Mouse (Mus musculus) myocyte (in vitro differentiated cells): ENCODE measurements at regions not wholly inside any gene's neighbourhood (a gene's known extent, or its start where the extent isn't known, plus 50 kb on each side); places are given as distances from the start of the nearest gene placed in this dataset.

ENCODE experiments used
- H3K27me3 ChIP-seq: one replicate; pipeline ENCODE4 v1.6.1; 2011; ENCODE audit not compliant: control insufficient read depth, insufficient read depth, insufficient read length
- H3K36me3 ChIP-seq: one replicate; pipeline ENCODE4 v1.6.1; 2011; ENCODE audit not compliant: control insufficient read depth, insufficient read depth
- H3K4me2 ChIP-seq: one replicate; pipeline ENCODE4 v1.6.1; 2011; ENCODE audit warnings: low read depth, control low read depth
- H3K4me3 ChIP-seq: one replicate; pipeline ENCODE4 v1.5.1; 2011; ENCODE audit warnings: mild to moderate bottlenecking, control low read depth, moderate library complexity
- H3K79me2 ChIP-seq: one replicate; pipeline ENCODE4 v1.6.1; 2011; ENCODE audit not compliant: control insufficient read depth, insufficient read depth
- H3ac ChIP-seq: one replicate; pipeline ENCODE4 v1.6.1; 2011; ENCODE audit not compliant: control insufficient read depth, insufficient read length
- CEBPB ChIP-seq: IDR thresholded peaks from 2 replicates; pipeline ENCODE4 v1.6.1; 2011; ENCODE audit warnings: mild to moderate bottlenecking, moderate library complexity; ENCODE audit not compliant: poor library complexity, insufficient read depth, severe bottlenecking
- E2F4 ChIP-seq: IDR thresholded peaks from one replicate; pipeline ENCODE4 v1.6.1; 2011; ENCODE audit warnings: mild to moderate bottlenecking, control low read depth, moderate library complexity; ENCODE audit not compliant: insufficient read depth
- MAX ChIP-seq: IDR thresholded peaks from one replicate; pipeline ENCODE4 v1.6.1; 2011; ENCODE audit warnings: low read depth, mild to moderate bottlenecking, control low read depth
- MYOD1 ChIP-seq, 3 experiments: IDR thresholded peaks; one replicate each; pipeline ENCODE4 v1.6.1; 2011; ENCODE audit warnings: control low read depth in 2 of 3, low read depth in 2 of 3, mild to moderate bottlenecking in 2 of 3, moderate library complexity in 1 of 3; ENCODE audit not compliant: insufficient read length in 2 of 3, control insufficient read depth in 1 of 3
- MYOG ChIP-seq, 3 experiments: IDR thresholded peaks; one replicate each; pipeline ENCODE4 v1.6.1; 2011; ENCODE audit warnings: control low read depth in 2 of 3, low read depth in 2 of 3, mild to moderate bottlenecking in 2 of 3; ENCODE audit not compliant: insufficient read length in 2 of 3, control insufficient read depth in 1 of 3, insufficient read depth in 1 of 3
- POLR2A ChIP-seq: IDR thresholded peaks from one replicate; pipeline ENCODE4 v1.6.1; 2011; ENCODE audit warnings: low read depth, mild to moderate bottlenecking, control low read depth, moderate library complexity; ENCODE audit not compliant: insufficient read length
- POLR2AphosphoS2 ChIP-seq: IDR thresholded peaks from one replicate; pipeline ENCODE4 v1.6.1; 2011; ENCODE audit warnings: low read depth, control low read depth; ENCODE audit not compliant: insufficient read length
- REST ChIP-seq: IDR thresholded peaks from one replicate; pipeline ENCODE4 v1.6.1; 2011; ENCODE audit warnings: mild to moderate bottlenecking, control low read depth, moderate library complexity; ENCODE audit not compliant: insufficient read depth, insufficient read length
- SRF ChIP-seq: IDR thresholded peaks from one replicate; pipeline ENCODE4 v1.6.1; 2011; ENCODE audit warnings: low read depth; ENCODE audit not compliant: control insufficient read depth, insufficient read length
- TCF12 ChIP-seq: IDR thresholded peaks from one replicate; pipeline ENCODE4 v1.6.1; 2011; ENCODE audit warnings: mild to moderate bottlenecking, control low read depth; ENCODE audit not compliant: poor library complexity, insufficient read depth, severe bottlenecking
- TCF3 ChIP-seq: IDR thresholded peaks from one replicate; pipeline ENCODE4 v1.6.1; 2011; ENCODE audit warnings: low read depth, control low read depth; ENCODE audit not compliant: insufficient read length
- USF1 ChIP-seq: IDR thresholded peaks from one replicate; pipeline ENCODE4 v1.6.1; 2011; ENCODE audit warnings: low read depth, mild to moderate bottlenecking, control low read depth, moderate library complexity

DNA sequence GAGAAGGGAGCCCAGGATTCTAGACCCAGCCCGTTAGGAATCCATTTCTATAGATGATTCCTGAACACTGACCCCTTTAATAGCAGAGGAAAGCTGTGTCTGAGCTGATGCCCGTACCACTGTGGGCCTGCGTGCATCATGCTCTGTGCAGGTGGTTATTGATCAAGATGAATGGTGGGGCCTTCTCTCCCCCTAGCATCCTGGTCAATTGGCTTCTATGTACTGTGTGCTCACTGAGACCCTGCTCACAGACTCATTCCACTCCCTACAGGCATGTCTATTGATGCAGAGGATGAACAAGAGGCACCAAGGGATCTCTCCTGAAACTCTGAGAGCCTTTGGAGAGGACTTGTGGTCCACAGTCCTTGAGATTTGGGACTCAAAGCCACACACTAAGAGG lies 260.5 kb downstream of the Matn1 start:
- Histone ChIP-seq H3K4me2 (no peak overlapping the region), H3K4me3 (no peak overlapping the region), H3K36me3 (no peaks in the 10 kb centered on the region), H3K79me2 (no peaks in the 10 kb centered on the region), H3ac (no peak overlapping the region), H3K27me3 (no peaks in the 10 kb centered on the region)
- TF ChIP-seq SRF (no peak), REST (no peak), CEBPB (no peak), USF1 (no peak), MYOG (IDR thresholded peaks at IDR 0.05; ENCODE audit: control insufficient read depth in 1 of 3, insufficient read depth in 1 of 3, insufficient read length in 2 of 3, low read depth in 2 of 3) (no peak), POLR2A (no peak)

DNA sequence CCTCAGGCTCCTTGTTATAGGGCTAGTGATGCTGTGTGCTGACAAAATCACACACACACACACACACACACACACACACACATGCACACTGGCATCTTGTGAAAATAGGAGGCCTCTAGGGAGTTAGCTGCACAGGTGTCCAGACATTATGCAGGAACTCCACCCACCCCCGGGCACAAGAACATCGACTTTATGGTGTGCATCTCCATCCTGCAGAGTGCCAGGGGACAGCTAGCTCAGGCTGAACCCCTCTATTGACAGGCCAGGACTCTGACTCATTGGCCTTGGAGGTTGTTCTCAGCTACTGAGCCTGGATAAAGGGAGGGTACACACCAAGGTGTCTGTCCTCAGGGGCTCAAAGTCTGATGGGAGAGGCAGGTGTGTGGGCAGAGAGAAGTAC lies 260.9 kb downstream of the Matn1 start:
- Histone ChIP-seq H3K4me3 (no peak overlapping the region), H3ac (no peak overlapping the region), H3K79me2 (no peaks in the 10 kb centered on the region), H3K36me3 (no peaks in the 10 kb centered on the region), H3K27me3 (no peaks in the 10 kb centered on the region), H3K4me2 (no peak overlapping the region)
- no peak for TF ChIP-seq MYOG (IDR thresholded peaks at IDR 0.05; ENCODE audit: control insufficient read depth in 1 of 3, insufficient read depth in 1 of 3, insufficient read length in 2 of 3, low read depth in 2 of 3)
- TF ChIP-seq CEBPB = no peak
- no peak for TF ChIP-seq SRF
- TF ChIP-seq POLR2A = no peak
- no peak for TF ChIP-seq POLR2AphosphoS2
- no peak for TF ChIP-seq REST
- no peak for TF ChIP-seq USF1
- TF ChIP-seq TCF3 = no peak
- no peak for TF ChIP-seq E2F4
- TF ChIP-seq MYOD1 (IDR thresholded peaks at IDR 0.05; ENCODE audit: control insufficient read depth in 1 of 3, insufficient read length in 2 of 3, low read depth in 2 of 3) = no peak
- TF ChIP-seq MAX = no peak
- no peak for TF ChIP-seq TCF12

DNA sequence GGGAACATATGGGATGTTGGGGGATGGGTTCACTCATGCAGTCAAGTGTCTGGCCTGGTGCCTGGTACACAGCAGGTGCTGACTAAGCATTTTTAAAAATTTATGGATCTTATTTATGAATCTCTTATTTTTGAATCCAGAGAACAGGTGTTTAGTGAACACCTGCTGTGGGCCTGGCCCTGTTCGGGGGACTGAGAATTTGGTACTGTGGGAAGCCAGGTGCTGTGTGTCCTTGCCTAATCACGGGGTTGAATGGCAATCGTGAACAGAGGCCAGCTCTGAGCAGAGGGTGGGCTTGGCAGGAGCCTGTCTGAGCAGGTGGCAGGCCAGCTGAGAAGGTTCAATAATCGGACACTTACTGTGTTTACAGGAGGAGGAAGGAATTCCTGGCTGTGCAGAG lies 261.5 kb downstream of the Matn1 start:
- H3K27me3 ChIP-seq = no peaks in the 10 kb centered on the region
- H3K36me3 ChIP-seq = no peaks in the 10 kb centered on the region
- H3K4me3 ChIP-seq = no peak overlapping the region
- no peak overlapping the region for H3K4me2 ChIP-seq
- no peak overlapping the region for H3ac ChIP-seq
- no peaks in the 10 kb centered on the region for H3K79me2 ChIP-seq
- TF ChIP-seq MYOG (IDR thresholded peaks at IDR 0.05; ENCODE audit: control insufficient read depth in 1 of 3, insufficient read depth in 1 of 3, insufficient read length in 2 of 3, low read depth in 2 of 3) (no peak), TCF3 (no peak), POLR2A (no peak), MAX (no peak), E2F4 (no peak), REST (no peak), MYOD1 (IDR thresholded peaks at IDR 0.05; ENCODE audit: control insufficient read depth in 1 of 3, insufficient read length in 2 of 3, low read depth in 2 of 3) (no peak), TCF12 (no peak), SRF (no peak), CEBPB (no peak), POLR2AphosphoS2 (no peak), USF1 (no peak)

DNA sequence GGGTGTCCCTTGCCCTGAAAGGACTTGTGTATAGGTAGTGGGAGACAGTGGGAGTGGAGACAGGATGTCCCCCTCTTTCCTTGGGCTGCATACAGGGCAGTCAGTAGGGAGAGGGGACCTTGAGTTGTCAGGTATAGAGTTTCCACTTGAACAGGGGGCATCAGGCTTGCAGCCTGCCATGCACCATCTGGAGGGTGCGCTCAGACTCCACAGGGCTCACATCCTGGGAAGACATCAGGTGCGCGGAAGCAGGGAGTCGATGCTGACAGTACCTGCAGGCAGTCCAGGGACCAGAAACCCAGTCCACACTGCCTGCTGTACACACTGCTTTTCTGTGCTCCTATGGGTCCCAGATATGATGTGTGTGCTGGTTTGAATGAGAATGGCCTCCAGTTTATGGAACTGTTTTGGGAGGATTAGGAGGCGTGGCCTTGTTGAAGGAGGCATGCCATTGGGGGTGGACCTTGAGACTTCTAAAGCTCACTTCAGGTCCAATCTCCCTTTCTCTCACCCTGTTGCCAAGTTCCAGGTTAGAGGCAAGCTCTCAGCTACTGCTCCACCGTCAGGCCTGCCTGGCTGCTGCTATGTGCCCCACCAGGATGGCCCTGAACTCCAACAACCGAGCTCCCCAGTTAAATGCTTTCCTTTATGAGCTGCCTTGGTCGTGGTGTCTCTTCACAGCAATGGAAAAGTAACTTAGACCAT lies 262.1 kb downstream of the Matn1 start:
- Histone ChIP-seq H3K27me3 (no peaks in the 10 kb centered on the region), H3K4me3 (no peak overlapping the region), H3K4me2 (no peak overlapping the region), H3K79me2 (no peaks in the 10 kb centered on the region), H3ac (no peak overlapping the region), H3K36me3 (no peaks in the 10 kb centered on the region)
- TF ChIP-seq MYOD1 (IDR thresholded peaks at IDR 0.05; ENCODE audit: control insufficient read depth in 1 of 3, insufficient read length in 2 of 3, low read depth in 2 of 3) (no peak), POLR2AphosphoS2 (no peak), POLR2A (no peak), USF1 (no peak), TCF3 (no peak), SRF (no peak), CEBPB (no peak), REST (no peak), E2F4 (no peak), MAX (no peak), MYOG (IDR thresholded peaks at IDR 0.05; ENCODE audit: control insufficient read depth in 1 of 3, insufficient read depth in 1 of 3, insufficient read length in 2 of 3, low read depth in 2 of 3) (no peak), TCF12 (no peak)

DNA sequence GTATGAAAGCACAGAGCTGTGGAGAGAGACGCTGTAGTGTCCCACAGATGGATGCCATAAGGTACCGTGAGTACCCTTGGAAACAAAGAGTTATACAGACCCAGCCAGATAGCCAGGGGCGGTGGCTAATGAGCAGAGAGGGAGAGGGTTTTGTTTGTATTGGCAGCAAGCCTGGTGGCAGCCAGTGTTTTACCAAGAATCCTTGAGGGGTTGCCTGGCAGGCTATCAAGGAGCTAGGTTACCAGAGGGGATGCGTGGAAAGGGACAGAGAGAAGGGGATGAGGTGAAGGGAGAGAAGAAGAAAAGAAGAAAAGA lies 262.7 kb downstream of the Matn1 start:
- Histone ChIP-seq H3K4me3 (no peak overlapping the region), H3K4me2 (no peak overlapping the region), H3K79me2 (no peaks in the 10 kb centered on the region), H3K27me3 (no peaks in the 10 kb centered on the region), H3ac (no peak overlapping the region), H3K36me3 (no peaks in the 10 kb centered on the region)
- no peak for TF ChIP-seq REST
